Comparison of ENCODE assay signal across 11 mouse cellular contexts in the genomic region with DNA sequence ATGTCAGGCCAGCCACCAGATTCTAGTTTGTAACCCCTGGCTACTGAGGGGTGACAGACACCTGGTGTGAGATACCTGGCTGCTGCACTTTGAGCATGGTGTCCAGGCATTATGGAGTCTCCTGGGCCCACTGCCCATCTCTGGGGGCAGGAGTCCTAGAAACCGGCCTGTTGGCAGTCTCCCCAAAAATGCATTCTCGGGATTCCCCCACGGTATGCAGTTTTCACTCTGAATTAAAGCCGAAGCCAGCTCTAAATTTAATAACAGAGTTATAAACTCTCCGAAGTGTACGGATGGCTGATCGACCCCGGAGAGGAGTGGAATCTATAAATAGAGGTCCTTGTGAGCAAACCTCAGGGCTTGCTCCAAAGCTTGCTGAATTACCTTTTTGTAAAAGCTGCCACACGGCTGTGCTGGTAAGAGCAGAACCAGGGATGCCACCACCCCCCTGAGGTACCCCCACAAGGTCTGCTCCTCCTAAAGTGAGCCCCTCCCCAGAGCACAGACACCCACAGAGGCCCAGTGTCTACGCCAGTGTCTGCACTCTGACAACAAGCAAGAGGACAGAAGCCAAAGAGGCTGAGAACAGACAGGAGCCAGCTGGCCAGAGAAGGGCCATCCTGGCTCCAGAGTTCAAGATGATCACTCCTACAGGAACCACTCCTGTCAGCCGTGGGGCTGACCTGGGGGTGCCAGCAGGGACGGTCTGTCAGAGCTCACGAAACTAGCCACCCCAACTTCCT. TPM values are rescaled to one million over a fixed set of nuclear protein-coding genes. Genes with fewer than 3 reads are reported as not detected.
A peak's percentile ranks its signal among the peaks of the same experiment; 100 is the strongest.
DNase-seq lines count a peak whose midpoint lies in the region; ATAC-seq lines count a peak whose summit lies in the region.
"Had no signal": no experiment of that assay in that cellular context is flagged by ENCODE, and none has a peak within 500 bp of the region (broad histone marks: within the 10 kb centered on the region; RNA-seq: fewer than 3 reads in every experiment).

No protein-coding gene starts in this region.

- H3K4me3 ChIP-seq in heart, embryonic 10.5 days, result no peak overlapping the region
- H3K4me3 ChIP-seq: hindbrain, embryonic 15.5 days; neural tube, embryonic 12.5 days had no signal

- H3K27me3 ChIP-seq in heart, embryonic 10.5 days (ENCODE audit: insufficient read depth, poor library complexity, severe bottlenecking), result peaks cover 33% of the 10 kb centered on the region

- H3K27ac ChIP-seq in heart, embryonic 10.5 days, result peak overlapping the region; percentile 75
- H3K27ac ChIP-seq: hindbrain, embryonic 15.5 days; neural tube, embryonic 12.5 days had no signal

- H3K4me1 ChIP-seq in heart, embryonic 10.5 days, result peaks cover 58% of the 10 kb centered on the region

- WGBS in heart, embryonic 10.5 days, result 44% methylated on average over 13 of the region's 13 CpGs

- no peaks in the 10 kb centered on the region for H3K9me3 ChIP-seq in heart, embryonic 10.5 days
- H3K9me3 ChIP-seq: hindbrain, embryonic 15.5 days; neural tube, embryonic 12.5 days had no signal

- no peaks in the 10 kb centered on the region for H3K36me3 ChIP-seq in heart, embryonic 10.5 days
- H3K36me3 ChIP-seq: hindbrain, embryonic 15.5 days; neural tube, embryonic 12.5 days had no signal

- intact Hi-C loops in heart, postnatal 14 days (cut with DNase I), result no loop called here

- ATAC-seq in megakaryocyte progenitor cell, adult 5-6 weeks (replicated peaks; ENCODE audit: poor library complexity), result no peak

- DNase-seq in kidney, postnatal 10 days, result peak; percentile 47
- DNase-seq in kidney, postnatal 36 days, result no peak
- DNase-seq in heart, embryonic 10.5 days (ENCODE audit: low spot score), result no peak
- DNase-seq in heart, postnatal 14 days, result peak; percentile 29 to 49
- DNase-seq in lung, postnatal 36 days, result peak; percentile 40
- DNase-seq in spleen, postnatal 14 days (ENCODE audit: low spot score in 2 of 2), result no peak
- DNase-seq: thymus, postnatal 4 days had no signal

RNA-seq across cellular contexts. Expression of gene Ttc34, which starts 49.1 kb away (rescaled TPM):
- polyA plus RNA-seq in heart, embryonic 10.5 days (2016; fragmentation: Nextera tagmentation; extraction: Ambion mirVana), result 0.39 and 0.44 TPM in 2 replicates
- total RNA-seq in heart, postnatal 14 days (2021), result under 1 TPM; 0.10 to 0.17 TPM
- total RNA-seq in megakaryocyte progenitor cell, adult 5-6 weeks (2015), result not detected in 2 replicates
- total RNA-seq in megakaryocyte progenitor cell, adult 5-6 weeks (2017), result not detected in 2 replicates
- polyA plus RNA-seq: small intestine, adult 2 months had no signal

Comparison
In these comparisons a context has a peak if more than half of its experiments do, and no peak if none do; other contexts are left out.
1. DNase-seq: peak in kidney, postnatal 10 days (single experiment), heart, postnatal 14 days (2 of 2) and lung, postnatal 36 days (single experiment); none in kidney, postnatal 36 days (0 of 2), heart, embryonic 10.5 days (single experiment) and spleen, postnatal 14 days (0 of 2).